Mouse (Mus musculus) cerebellum, adult 9-10 months (tissue): ENCODE measurements at regions not wholly inside any gene's neighbourhood (a gene's known extent, or its start where the extent isn't known, plus 50 kb on each side); places are given as distances from the start of the nearest gene placed in this dataset.
A peak's percentile ranks its signal among the peaks of the same experiment; 100 is the strongest.

Experiments
- DNase-seq: peaks from one replicate; pipeline ENCODE4 v3.0.0; 2022

- no peak for DNase-seq
These were observed 127.0 kb downstream of the Mycn start for GRCm38 (mm10) chr12:12814693-12815092.

GRCm38 (mm10) chr12:12812873-12813272, 128.8 kb downstream of the Mycn start:
- DNase-seq: no peak

- DNase-seq: no peak
These were observed 130.8 kb downstream of the Mycn start for GRCm38 (mm10) chr12:12810943-12811342.

- DNase-seq: peak; percentile 20
These were observed 131.4 kb downstream of the Mycn start for GRCm38 (mm10) chr12:12810159-12810885.

GRCm38 (mm10) chr12:12808120-12808519, 133.6 kb downstream of the Mycn start:
- no peak for DNase-seq

- no peak for DNase-seq
These were observed 138.1 kb downstream of the Mycn start for GRCm38 (mm10) chr12:12803602-12804001.

- no peak for DNase-seq
These were observed 139.3 kb downstream of the Mycn start for GRCm38 (mm10) chr12:12802396-12802795.

GRCm38 (mm10) chr12:12801700-12802099, 140.0 kb downstream of the Mycn start:
- no peak for DNase-seq

- no peak for DNase-seq
These were observed 141.6 kb downstream of the Mycn start for GRCm38 (mm10) chr12:12800120-12800519.

- DNase-seq: no peak
These were observed 152.7 kb downstream of the Mycn start for GRCm38 (mm10) chr12:12789052-12789451.

- no peak for DNase-seq
These were observed 153.4 kb downstream of the Mycn start for GRCm38 (mm10) chr12:12788263-12788852.

- DNase-seq: no peak
These were observed 154.0 kb downstream of the Mycn start for GRCm38 (mm10) chr12:12787608-12788262.

- no peak for DNase-seq
These were observed 154.6 kb downstream of the Mycn start for GRCm38 (mm10) chr12:12787161-12787560.

GRCm38 (mm10) chr12:12783699-12784605, 157.8 kb downstream of the Mycn start:
- DNase-seq: no peak

GRCm38 (mm10) chr12:12781526-12781925, 160.2 kb downstream of the Mycn start:
- DNase-seq: no peak

- DNase-seq: no peak
These were observed 163.0 kb downstream of the Mycn start for GRCm38 (mm10) chr12:12778563-12779256.

GRCm38 (mm10) chr12:12777422-12777821, 164.3 kb downstream of the Mycn start:
- no peak for DNase-seq

- no peak for DNase-seq
These were observed 164.9 kb downstream of the Mycn start for GRCm38 (mm10) chr12:12776783-12777182.

- no peak for DNase-seq
These were observed 170.7 kb downstream of the Mycn start for GRCm38 (mm10) chr12:12770970-12771369.

GRCm38 (mm10) chr12:12766510-12767304, 175.0 kb downstream of the Mycn start:
- no peak for DNase-seq

- no peak for DNase-seq
These were observed 176.1 kb downstream of the Mycn start for GRCm38 (mm10) chr12:12765490-12766058.
